Mouse (Mus musculus): ENCODE measurements around the gene Stox1.
A peak's percentile ranks its signal among the peaks of the same experiment; 100 is the strongest.
"Not testable (repeated sequence)": the region's sequence is repeated elsewhere in the genome, so short reads cannot be mapped to it uniquely, and the experiment has no call there.

The Stox1 gene

GRCm38 (mm10) chr10:62725771-62726687 lies at the start of gene Stox1:
TSS of gene Stox1 (minus strand) at chr10:62726128.
- peak; percentile 66 for DNase-seq

DNA sequence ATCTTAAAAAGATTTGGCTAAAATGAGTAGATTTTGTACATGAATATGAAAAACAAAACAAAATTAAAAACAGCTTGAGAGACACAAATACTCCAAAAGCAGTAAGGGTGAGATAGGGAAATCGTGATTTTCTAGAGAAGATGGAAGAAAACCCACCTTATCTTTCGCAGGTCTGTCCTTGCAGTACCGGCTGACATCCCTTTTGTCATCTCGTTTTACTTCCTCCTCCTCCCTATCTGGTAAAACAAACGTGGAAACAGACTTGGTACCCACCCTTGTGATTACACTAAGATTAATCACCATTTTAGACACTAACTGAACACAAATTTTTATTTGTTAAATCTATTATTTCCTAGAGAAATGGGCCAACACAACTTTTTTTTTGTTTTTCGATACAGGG lies 24.9 kb upstream of the Stox1 start:
- no peak for DNase-seq

GRCm38 (mm10) chr10:62739961-62740737 lies 14.2 kb upstream of the Stox1 start:
- no peak for DNase-seq

DNA sequence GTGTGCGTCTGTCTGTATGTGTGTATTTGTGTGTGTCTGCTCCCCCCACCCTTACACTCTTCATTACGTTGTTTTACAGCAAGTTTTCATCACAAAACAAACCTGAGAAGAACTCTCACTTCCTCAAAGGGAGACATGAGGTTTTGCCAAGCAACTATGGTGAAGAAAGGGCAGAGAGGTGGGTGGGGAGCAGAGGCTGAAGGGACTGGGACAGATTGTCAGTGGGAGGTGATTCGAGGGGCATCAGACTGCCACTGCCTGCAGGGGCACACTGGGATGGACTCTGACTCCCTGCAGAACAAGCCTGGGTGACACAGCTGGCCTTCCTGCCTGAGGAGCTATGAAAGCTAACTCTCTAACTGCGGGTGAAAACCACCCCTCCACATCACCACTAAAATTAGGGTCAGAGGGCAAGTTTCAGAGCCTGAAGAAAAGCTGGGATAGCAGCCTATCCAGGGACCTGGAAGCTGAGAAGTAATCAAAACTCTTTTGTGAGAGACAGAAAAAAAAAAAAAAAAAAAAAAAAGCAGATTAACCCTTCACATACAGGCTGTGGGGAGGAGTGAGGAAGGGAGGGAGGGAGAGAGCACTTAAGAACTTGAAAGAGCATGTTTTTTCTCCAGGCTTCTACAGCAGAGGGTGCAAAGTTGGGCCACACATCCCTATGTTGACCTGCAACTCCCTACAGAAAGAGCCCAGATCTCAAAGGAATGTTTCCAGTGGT lies 11.2 kb upstream of the Stox1 start:
- no peak for DNase-seq

DNA sequence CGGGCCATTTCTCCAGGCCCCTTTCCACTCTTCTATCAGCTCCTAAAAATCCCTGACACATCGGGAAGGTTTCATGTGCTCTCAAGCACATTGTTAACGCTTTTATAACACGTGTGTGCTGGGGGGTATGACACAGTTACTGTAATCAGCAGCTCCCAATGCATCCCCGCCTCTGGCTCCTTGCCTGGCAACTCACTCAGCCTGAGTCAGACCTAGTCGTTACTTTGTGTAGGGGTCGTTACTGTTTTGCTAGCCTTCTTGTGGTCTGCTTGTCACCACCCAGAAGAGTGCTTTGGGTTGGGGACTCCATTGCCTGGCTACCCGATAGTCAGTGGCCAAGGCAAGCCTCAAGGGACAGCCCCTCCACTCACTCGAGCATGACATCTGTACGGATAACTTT lies 4.9 kb upstream of the Stox1 start:
- DNase-seq = no peak

GRCm38 (mm10) chr10:62724936-62725335 lies 992 bp downstream of the Stox1 start:
- no peak for DNase-seq

- DNase-seq = no peak
These were observed 3.2 kb downstream of the Stox1 start for GRCm38 (mm10) chr10:62722701-62723100.

DNA sequence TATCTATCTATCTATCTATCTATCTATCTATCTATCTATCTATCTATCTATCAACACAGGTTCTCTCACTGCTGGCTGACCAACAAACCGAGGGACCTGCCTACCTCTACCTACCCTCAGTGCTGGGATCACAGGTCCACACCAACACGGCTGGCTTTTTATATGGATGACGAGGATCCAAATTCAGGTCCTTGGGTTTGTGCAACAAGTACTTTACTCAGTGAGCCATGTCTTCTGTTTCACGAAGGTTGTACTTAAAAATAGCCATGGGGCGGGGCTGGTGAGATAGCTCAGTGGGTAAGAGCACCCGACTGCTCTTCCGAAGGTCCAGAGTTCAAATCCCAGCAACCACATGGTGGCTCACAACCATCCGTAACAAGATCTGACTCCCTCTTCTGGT lies 5.4 kb downstream of the Stox1 start:
- DNase-seq = not testable (repeated sequence)

GRCm38 (mm10) chr10:62713457-62713856 lies 12.5 kb downstream of the Stox1 start:
- DNase-seq = no peak

- DNase-seq = no peak
These were observed 22.3 kb downstream of the Stox1 start for GRCm38 (mm10) chr10:62703579-62703978.

DNA sequence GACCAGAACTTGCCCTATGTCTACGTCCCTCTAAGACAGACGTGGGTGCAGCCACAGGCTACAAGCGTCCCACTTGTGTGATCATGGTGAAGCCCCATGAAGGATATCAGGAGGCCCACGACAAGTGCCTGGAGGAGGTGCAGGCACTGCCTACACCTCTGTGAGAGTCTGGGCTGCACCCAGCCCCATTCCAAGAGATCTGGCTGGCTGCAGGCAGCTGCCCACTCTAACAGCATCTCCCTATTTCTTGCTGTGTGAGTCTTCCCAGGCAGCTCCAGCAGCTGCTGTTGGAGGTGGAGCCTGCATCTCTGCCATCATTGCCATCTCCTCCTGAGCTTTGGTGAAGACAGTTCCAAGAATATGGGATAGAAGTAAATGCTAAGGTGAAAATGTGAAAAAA lies 23.5 kb downstream of the Stox1 start:
- DNase-seq = no peak

GRCm38 (mm10) chr10:62692771-62693170 lies 33.2 kb downstream of the Stox1 start:
- no peak for DNase-seq

DNA sequence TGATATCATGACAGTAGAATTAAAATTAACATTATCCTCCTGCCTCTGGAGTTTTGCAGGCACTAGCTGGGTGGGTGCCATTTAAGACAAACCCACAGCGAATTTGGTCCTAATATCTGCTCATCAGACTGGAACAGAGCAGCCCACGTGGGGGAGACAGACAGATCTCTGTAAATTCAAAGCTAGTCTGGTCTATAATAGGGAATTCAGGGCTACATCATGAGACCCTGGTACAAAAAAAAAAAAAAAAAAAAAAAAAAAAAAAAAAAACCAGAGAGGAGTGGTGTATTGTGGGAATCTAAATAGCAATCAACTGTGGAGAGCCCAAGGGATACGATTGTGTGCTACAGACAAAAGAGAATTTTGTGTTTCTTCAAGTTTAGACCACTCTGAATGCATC lies 33.7 kb downstream of the Stox1 start:
- no peak for DNase-seq

- DNase-seq = no peak
These were observed 38.8 kb downstream of the Stox1 start for GRCm38 (mm10) chr10:62687032-62687674.

DNA sequence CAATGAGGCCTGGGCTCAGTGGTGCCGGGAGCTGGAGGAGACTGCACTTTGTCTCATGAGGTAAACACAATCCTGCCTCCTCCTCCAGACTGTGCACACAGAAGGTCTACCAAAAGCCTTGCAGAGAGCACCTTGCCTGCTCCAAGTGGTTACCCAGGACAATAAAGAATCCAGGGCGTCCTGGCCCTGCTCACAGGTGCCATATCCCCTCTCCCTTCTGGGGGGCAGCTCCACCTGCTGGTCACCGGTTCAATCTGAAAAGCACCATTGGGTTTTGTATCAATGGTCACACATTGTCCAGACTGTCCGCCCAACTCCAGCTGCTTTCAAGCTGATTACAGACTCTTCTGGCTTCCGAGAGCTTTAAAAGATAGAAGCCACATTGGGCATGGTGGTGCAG lies 42.9 kb downstream of the Stox1 start:
- DNase-seq = peak; percentile 19

GRCm38 (mm10) chr10:62679833-62680232 lies 46.1 kb downstream of the Stox1 start:
- peak; percentile 9 for DNase-seq

DNA sequence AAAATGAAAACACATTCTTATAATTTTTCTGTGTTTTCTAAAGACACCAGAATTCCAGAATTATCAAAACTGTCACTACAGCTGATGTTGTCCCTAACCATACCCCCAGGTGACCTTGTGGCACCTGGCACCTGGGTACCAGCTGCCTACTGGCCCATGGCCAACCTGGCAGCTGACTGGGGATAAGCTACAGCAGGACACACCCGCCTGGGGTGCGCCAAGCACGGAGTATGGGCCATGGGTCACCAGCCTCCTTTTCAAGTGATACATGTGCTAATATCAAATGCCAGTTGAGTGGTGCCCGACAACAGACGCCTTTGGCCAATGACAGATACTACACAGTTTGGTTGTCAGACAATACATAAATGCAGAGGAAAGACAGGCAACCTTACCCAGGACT lies 48.6 kb downstream of the Stox1 start:
- no peak for DNase-seq

GRCm38 (mm10) chr10:62676196-62676595 lies 49.7 kb downstream of the Stox1 start:
- DNase-seq = no peak

DNA sequence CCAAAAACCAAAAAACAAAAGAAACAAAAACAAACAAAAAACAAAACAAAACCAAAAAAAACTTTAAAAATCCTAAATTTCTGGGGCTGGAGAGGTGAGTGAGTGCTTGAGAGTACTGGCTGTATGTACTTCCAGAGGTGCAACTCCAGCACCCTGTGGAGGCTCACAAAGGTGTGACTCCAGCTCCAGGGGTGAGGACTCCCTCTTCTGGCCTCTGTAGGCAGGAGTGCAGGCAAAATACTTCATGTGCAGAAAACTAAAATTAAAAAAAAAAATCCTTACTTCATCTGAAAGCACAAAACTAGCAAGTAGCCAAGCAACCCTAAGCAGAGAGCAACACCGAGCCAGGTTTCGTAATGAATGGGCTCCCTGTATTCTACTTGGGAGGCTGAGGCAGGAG lies 53.6 kb downstream of the Stox1 start:
- DNase-seq = no peak

- no peak for DNase-seq
These were observed 56.7 kb downstream of the Stox1 start for GRCm38 (mm10) chr10:62669245-62669644.

DNA sequence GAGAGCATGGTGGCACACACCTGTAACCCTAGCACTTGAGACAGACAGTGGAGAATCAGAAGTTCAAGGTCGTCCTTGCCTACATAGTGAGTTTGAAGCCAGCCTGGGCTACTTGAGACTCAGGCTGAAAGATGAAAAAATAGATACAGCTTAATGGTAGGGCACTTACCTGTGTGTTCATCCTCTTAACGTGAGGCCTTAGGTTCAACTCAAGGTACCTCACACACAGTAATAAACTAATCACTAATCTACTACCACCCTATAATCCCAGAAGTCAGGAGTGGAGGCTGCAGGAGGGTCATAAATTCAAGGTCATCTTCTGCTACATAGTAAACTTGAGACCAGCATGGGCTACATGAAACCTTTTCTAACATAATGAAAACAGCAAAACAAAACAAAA lies 57.5 kb downstream of the Stox1 start:
- DNase-seq = no peak

DNA sequence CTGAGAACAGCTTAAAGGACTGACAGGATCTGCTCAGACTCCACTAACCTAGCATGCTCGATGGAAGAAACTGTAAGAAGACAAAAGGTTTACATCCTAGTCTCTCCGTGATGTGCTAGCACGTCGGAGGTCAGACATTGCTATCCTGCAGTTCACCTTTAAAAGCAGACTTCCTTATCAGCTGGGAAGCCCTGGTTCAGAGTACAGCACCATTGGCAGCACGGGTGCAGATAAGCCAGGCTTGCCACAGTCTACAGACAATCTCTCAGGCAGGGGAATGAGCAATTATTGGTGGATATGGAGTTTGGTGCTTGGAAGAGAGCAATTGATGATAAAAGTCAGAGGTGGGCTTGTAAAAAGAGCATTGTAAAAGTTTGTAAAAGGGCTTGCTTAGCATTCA lies 57.9 kb downstream of the Stox1 start:
- no peak for DNase-seq
